Mouse (Mus musculus) liver, embryonic 14.5 days (tissue): Measurements from ENCODE around the gene Pcbp2. TPM values are rescaled to one million over a fixed set of nuclear protein-coding genes. Genes with fewer than 3 reads are reported as not detected.
A peak's percentile ranks its signal among the peaks of the same experiment; 100 is the strongest.

Source experiments
- ATAC-seq: fragments of 200-750 bp; cut with Nextera tagmentation; 2 replicates; pipeline ENCODE4 v1.8.0; 2017; ENCODE audit warnings: moderate number of reproducible peaks, mild to moderate bottlenecking, moderate library complexity; ENCODE audit not compliant: insufficient read depth
- DNase-seq, 3 experiments: peaks; one replicate each; pipeline ENCODE4 v3.0.0-alpha.2; 2012 to 2013; ENCODE audit warnings: low read depth in 3 of 3, low spot score in 3 of 3
- H3K27ac ChIP-seq: fragments of 300-500 bp; sonication (generic); 2 replicates; pipeline ENCODE4 v1.5.1; 2014; ENCODE audit warnings: moderate library complexity, mild to moderate bottlenecking, control low read depth, inconsistent platforms
- H3K27me3 ChIP-seq: fragments of 300-500 bp; sonication (generic); 2 replicates; pipeline ENCODE4 v1.6.1; 2014; ENCODE audit warnings: mild to moderate bottlenecking, low read length, moderate library complexity; ENCODE audit not compliant: control insufficient read depth, insufficient read depth
- H3K36me3 ChIP-seq: fragments of 300-500 bp; sonication (generic); replicated peaks from 2 replicates; pipeline ENCODE4 v1.6.1; 2014; ENCODE audit warnings: low read depth; ENCODE audit not compliant: control insufficient read depth, insufficient read depth
- H3K4me1 ChIP-seq, 2 experiments: fragments of 200-500 bp in 1 of 2; fragments of 300-500 bp in 1 of 2; sonication (generic) in 1 of 2; replicated peaks; 2 replicates each; pipeline ENCODE4 v1.6.1; 2012 to 2014; ENCODE audit warnings: antibody characterized with exemption in 1 of 2, inconsistent platforms in 1 of 2, low read length in 1 of 2; ENCODE audit not compliant: control insufficient read depth in 2 of 2, insufficient read depth in 2 of 2
- H3K4me2 ChIP-seq: fragments of 300-500 bp; sonication (generic); 2 replicates; pipeline ENCODE4 v1.6.1; 2014; ENCODE audit warnings: low read depth, mild to moderate bottlenecking, control low read depth, moderate library complexity
- H3K4me3 ChIP-seq, 2 experiments: fragments of 200-500 bp in 1 of 2; fragments of 300-500 bp in 1 of 2; sonication (generic) in 1 of 2; 2 replicates each; pipeline ENCODE4 v1.5.1; 2012 to 2014; ENCODE audit warnings: low read depth in 2 of 2, low read length in 2 of 2, mild to moderate bottlenecking in 2 of 2, control low read depth in 1 of 2, inconsistent platforms in 1 of 2, moderate library complexity in 1 of 2; ENCODE audit not compliant: insufficient read depth in 1 of 2
- H3K9ac ChIP-seq: fragments of 300-500 bp; sonication (generic); replicated peaks from 2 replicates; pipeline ENCODE4 v1.6.1; 2014; ENCODE audit warnings: mild to moderate bottlenecking, control low read depth, moderate library complexity
- H3K9me3 ChIP-seq: fragments of 300-500 bp; sonication (generic); 2 replicates; pipeline ENCODE4 v1.6.1; 2016; ENCODE audit warnings: low read length, mixed read lengths; ENCODE audit not compliant: control insufficient read depth
- CTCF ChIP-seq: IDR thresholded peaks from 2 replicates; pipeline ENCODE4 v1.5.1; 2016; ENCODE audit warnings: antibody characterized with exemption, low read depth, control low read depth
- EP300 ChIP-seq: IDR thresholded peaks from 2 replicates; pipeline ENCODE4 v1.6.1; 2016; ENCODE audit warnings: antibody characterized with exemption, low read depth
- WGBS: fragments of 180-500 bp; shearing (Covaris S2); extraction: QIAGEN DNeasy Blood & Tissue Kit; methylation state at CpG from one replicate; pipeline ENCODE4 v1.1.7; 2014; ENCODE audit not compliant: insufficient replicate concordance; 5-methylcytosine and 5-hydroxymethylcytosine counted together
- polyA plus RNA-seq, 2 experiments: library from polyadenylated mRNA; depleted of rRNA in 1 of 2; stranded (reverse) in 1 of 2; unstranded in 1 of 2; fragments of >200 nt; fragmentation: Nextera tagmentation in 1 of 2; extraction: Ambion mirVana in 1 of 2; gene quantifications; 2 replicates each; pipeline versions ENCODE4 v1.2.1 to v1.2.3; 2012 to 2014

The Pcbp2 gene
- polyA plus RNA-seq, 2 experiments, result 93.3 to 221 TPM

DNA sequence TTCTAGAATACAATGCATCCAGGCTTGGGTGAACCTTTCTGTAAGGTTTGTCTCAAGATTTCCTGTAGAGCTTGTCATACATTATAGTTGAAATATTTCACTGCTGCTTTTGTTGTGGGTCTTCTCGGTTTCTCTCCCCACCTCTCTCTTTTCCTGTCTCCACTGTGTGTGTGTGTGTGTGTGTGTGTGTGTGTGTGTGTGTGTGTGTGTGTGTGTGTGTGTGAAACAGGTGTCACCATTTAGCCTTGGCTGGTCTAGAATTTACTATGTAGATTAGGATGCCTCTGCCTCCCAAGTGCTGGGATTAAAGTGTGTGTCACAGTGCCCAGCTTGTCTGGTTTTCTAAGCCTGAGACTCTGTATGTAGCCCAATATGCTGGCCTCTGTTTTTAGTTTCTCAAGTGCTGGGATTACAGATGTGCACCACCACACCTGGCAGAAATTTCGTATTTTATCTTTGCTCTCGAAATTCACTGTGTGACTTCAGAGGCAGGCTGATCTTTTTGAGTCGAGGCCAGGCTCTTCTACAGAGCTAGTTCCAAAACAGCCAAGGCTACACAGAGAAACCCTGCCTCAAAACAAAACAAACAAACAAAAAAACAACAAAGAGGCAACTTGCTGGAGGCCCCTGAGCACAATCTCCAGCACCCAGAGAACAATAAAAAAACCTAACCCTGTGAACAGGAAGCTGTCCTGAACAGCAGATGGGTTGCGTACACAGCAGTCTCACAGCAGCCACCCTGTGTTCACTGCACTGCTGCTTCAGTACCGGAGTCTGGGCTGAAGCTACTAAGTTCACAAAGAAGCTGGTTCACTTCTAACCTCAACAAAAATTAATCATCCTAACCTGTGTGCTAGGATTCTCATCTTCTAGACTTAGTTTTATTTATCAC, 56.0 kb downstream of the Pcbp2 start:
- no peak overlapping the region for H3K4me3 ChIP-seq
- no peaks in the 10 kb centered on the region for H3K4me1 ChIP-seq
- no peak overlapping the region for H3K27ac ChIP-seq
- H3K4me2 ChIP-seq, result no peak overlapping the region
- 67% methylated on average over 6 of the region's 6 CpGs for WGBS
- DNase-seq (no peak), ATAC-seq (no peak)
- H3K9me3 ChIP-seq, result no peaks in the 10 kb centered on the region
- H3K9ac ChIP-seq, result no peak overlapping the region
- H3K27me3 ChIP-seq, result no peaks in the 10 kb centered on the region
- H3K36me3 ChIP-seq, result no peaks in the 10 kb centered on the region; the same call in 1 of the 2 replicates
- TF ChIP-seq EP300, result no peak
- no peak for TF ChIP-seq CTCF

GRCm38 (mm10) chr15:102527936-102528335, 57.6 kb downstream of the Pcbp2 start:
- Histone ChIP-seq H3K36me3 (no peaks in the 10 kb centered on the region; the same call in 1 of the 2 replicates), H3K4me1 (no peaks in the 10 kb centered on the region)
- WGBS, result 57% methylated on average over 3 of the region's 3 CpGs

GRCm38 (mm10) chr15:102528396-102528795, 58.1 kb downstream of the Pcbp2 start:
- WGBS, result 69% methylated on average over 1 of the region's 1 CpGs
- Histone ChIP-seq H3K27me3 (no peaks in the 10 kb centered on the region), H3K27ac (no peak overlapping the region)

More at GRCm38 (mm10) chr15:102527936-102528335, 57.6 kb downstream of the Pcbp2 start:
- no peaks in the 10 kb centered on the region for H3K9me3 ChIP-seq
- ATAC-seq (no peak), DNase-seq (no peak)
- no peak overlapping the region for H3K9ac ChIP-seq
- TF ChIP-seq CTCF, result peak; percentile 61
- TF ChIP-seq EP300, result no peak
- no peaks in the 10 kb centered on the region for H3K27me3 ChIP-seq
- no peak overlapping the region for H3K4me2 ChIP-seq
- H3K27ac ChIP-seq, result no peak overlapping the region
- no peak overlapping the region for H3K4me3 ChIP-seq

DNA sequence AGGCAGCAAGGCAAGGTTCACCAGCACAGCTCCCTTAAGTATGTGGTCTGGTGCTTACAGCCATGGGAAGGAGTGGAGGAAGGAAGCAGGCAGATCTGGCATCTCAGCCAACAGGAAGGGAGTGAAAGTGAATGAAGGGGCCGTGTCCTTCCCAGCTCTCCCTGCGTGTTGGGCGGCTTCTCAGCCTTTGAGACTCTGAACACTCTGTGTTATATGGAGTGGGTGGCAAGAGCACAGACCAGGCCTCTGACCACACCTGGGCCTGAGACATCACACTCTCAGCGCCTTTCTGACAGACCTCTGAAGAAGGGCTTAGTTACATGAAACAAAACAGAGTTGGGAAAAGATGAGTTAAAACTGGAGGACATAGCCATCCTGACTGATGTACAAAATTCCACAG, 60.2 kb downstream of the Pcbp2 start:
- DNase-seq (no peak), ATAC-seq (no peak)
- no peaks in the 10 kb centered on the region for H3K4me1 ChIP-seq
- H3K27me3 ChIP-seq, result no peaks in the 10 kb centered on the region
- H3K4me3 ChIP-seq, result no peak overlapping the region
- H3K9me3 ChIP-seq, result no peaks in the 10 kb centered on the region
- WGBS, result 47% methylated on average over 4 of the region's 4 CpGs
- no peak overlapping the region for H3K27ac ChIP-seq
- no peak overlapping the region for H3K9ac ChIP-seq
- H3K4me2 ChIP-seq, result no peak overlapping the region
- TF ChIP-seq EP300 (no peak), CTCF (no peak)
- H3K36me3 ChIP-seq, result peaks cover 5% of the 10 kb centered on the region

More at GRCm38 (mm10) chr15:102528396-102528795, 58.1 kb downstream of the Pcbp2 start:
- no peak for DNase-seq
- no peak for ATAC-seq
- no peak for TF ChIP-seq CTCF
- TF ChIP-seq EP300, result no peak
- Histone ChIP-seq H3K9me3 (no peaks in the 10 kb centered on the region), H3K4me3 (no peak overlapping the region), H3K9ac (no peak overlapping the region), H3K4me1 (no peaks in the 10 kb centered on the region), H3K36me3 (peaks cover 2% of the 10 kb centered on the region; the same call in 1 of the 2 replicates), H3K4me2 (no peak overlapping the region)

DNA sequence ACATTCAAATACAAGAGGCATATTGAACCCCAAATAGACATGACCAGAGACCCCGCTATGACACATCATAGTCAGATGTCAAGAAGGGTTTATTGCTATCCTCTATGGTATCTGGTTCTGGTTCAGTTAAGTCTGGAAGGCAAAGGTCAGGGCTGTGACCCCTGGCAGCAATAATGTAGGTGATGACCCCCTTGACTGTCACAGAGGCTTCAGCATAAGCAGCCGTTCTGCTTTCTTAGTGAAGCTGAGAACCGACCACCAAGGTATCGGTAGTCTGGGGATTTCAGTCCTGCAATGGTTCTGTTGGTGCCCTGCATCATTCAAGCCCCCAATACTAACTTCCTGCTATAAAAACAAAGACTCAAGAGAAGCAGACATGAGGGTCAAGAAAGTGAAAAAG, 61.2 kb downstream of the Pcbp2 start:
- H3K9ac ChIP-seq, result no peak overlapping the region
- H3K9me3 ChIP-seq, result no peaks in the 10 kb centered on the region
- no peak for DNase-seq
- H3K4me1 ChIP-seq, result no peaks in the 10 kb centered on the region
- H3K36me3 ChIP-seq, result peaks cover 7% of the 10 kb centered on the region
- H3K4me2 ChIP-seq, result no peak overlapping the region
- H3K4me3 ChIP-seq, result no peak overlapping the region
- TF ChIP-seq CTCF (no peak), EP300 (no peak)
- no peak overlapping the region for H3K27ac ChIP-seq
- no peak for ATAC-seq
- WGBS, result 82% methylated on average over 4 of the region's 4 CpGs
- no peaks in the 10 kb centered on the region for H3K27me3 ChIP-seq
